Mouse (Mus musculus) ES-Bruce4 (cell line): ENCODE results near the gene Aamp.

ENCODE experiments used
- CTCF ChIP-seq: IDR thresholded peaks from one replicate; pipeline ENCODE4 v1.8.1; 2011; ENCODE audit warnings: low read depth, low read length
- EP300 ChIP-seq: IDR thresholded peaks from 2 replicates; pipeline ENCODE4 v1.6.1; 2011; ENCODE audit warnings: low read depth, low read length; ENCODE audit not compliant: insufficient read depth
- POLR2A ChIP-seq: IDR thresholded peaks from one replicate; pipeline ENCODE4 v1.8.1; 2011; ENCODE audit warnings: low read length; ENCODE audit not compliant: insufficient read depth

DNA sequence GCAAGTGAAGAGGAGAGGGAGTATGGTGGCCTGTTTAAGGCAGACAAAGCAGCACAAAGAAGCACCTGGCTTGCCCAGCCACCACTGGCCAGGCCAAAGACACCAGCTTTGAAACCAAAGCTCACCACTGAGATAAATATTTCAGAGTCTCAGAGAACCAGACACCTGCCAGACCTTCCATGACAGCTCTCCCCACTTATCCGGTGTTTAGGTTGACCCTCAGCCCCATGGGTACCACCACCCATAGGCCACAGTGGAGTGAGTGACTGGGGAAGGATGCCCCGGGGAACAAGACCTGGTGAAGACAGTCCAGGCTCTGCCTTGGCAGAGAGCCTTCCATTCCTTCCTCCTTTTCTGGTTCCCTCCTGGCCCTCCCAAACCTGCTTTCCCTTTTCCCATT, 18.3 kb upstream of the Aamp start:
- TF ChIP-seq EP300 = no peak
- TF ChIP-seq CTCF = no peak
- TF ChIP-seq POLR2A = no peak
